Mouse (Mus musculus): Measurements from ENCODE around the gene Sv2c.
"Not testable (repeated sequence)": the region's sequence is repeated elsewhere in the genome, so short reads cannot be mapped to it uniquely, and the experiment has no call there.

Sv2c gene

GRCm38 (mm10) chr13:96132401-96132816, at the start of gene Sv2c:
Gene Sv2c, minus strand, starts transcription at chr13:96132577.
- in situ Hi-C loops (cut with MboI), result no loop called here

GRCm38 (mm10) chr13:96180671-96181161, 48.3 kb upstream of the Sv2c start:
- in situ Hi-C loops (cut with MboI), result no loop called here

- in situ Hi-C loops (cut with MboI), result no loop called here
These were observed 43.3 kb upstream of the Sv2c start for GRCm38 (mm10) chr13:96175591-96176212.

GRCm38 (mm10) chr13:96173686-96174085, 41.3 kb upstream of the Sv2c start:
- in situ Hi-C loops (cut with MboI), result no loop called here

- in situ Hi-C loops (cut with MboI), result no loop called here
These were observed 39.9 kb upstream of the Sv2c start for GRCm38 (mm10) chr13:96172290-96172689.

GRCm38 (mm10) chr13:96168991-96169665, 36.8 kb upstream of the Sv2c start:
- in situ Hi-C loops (cut with MboI), result no loop called here

- in situ Hi-C loops (cut with MboI), result no loop called here
These were observed 34.2 kb upstream of the Sv2c start for GRCm38 (mm10) chr13:96166593-96166992.

- in situ Hi-C loops (cut with MboI), result no loop called here
These were observed 1.2 kb upstream of the Sv2c start for GRCm38 (mm10) chr13:96133363-96134100.

GRCm38 (mm10) chr13:96132833-96133232, 456 bp upstream of the Sv2c start:
- in situ Hi-C loops (cut with MboI), result no loop called here

GRCm38 (mm10) chr13:96131911-96132310, 466 bp downstream of the Sv2c start:
- in situ Hi-C loops (cut with MboI), result no loop called here

GRCm38 (mm10) chr13:96131050-96131449, 1.3 kb downstream of the Sv2c start:
- in situ Hi-C loops (cut with MboI), result no loop called here

GRCm38 (mm10) chr13:96129081-96129480, 3.3 kb downstream of the Sv2c start:
- in situ Hi-C loops (cut with MboI), result no loop called here

GRCm38 (mm10) chr13:96126669-96127068, 5.7 kb downstream of the Sv2c start:
- in situ Hi-C loops (cut with MboI), result no loop called here

- in situ Hi-C loops (cut with MboI), result no loop called here
These were observed 7.4 kb downstream of the Sv2c start for GRCm38 (mm10) chr13:96125011-96125410.

- in situ Hi-C loops (cut with MboI), result no loop called here
These were observed 19.7 kb downstream of the Sv2c start for GRCm38 (mm10) chr13:96112711-96113110.

GRCm38 (mm10) chr13:96110767-96111166, 21.6 kb downstream of the Sv2c start:
- in situ Hi-C loops (cut with MboI), result no loop called here

- in situ Hi-C loops (cut with MboI), result no loop called here
These were observed 26.0 kb downstream of the Sv2c start for GRCm38 (mm10) chr13:96106367-96106766.

- in situ Hi-C loops (cut with MboI), result no loop called here
These were observed 41.4 kb downstream of the Sv2c start for GRCm38 (mm10) chr13:96090929-96091328.

GRCm38 (mm10) chr13:96085581-96086302, 46.6 kb downstream of the Sv2c start:
- in situ Hi-C loops (cut with MboI), result no loop called here

- in situ Hi-C loops (cut with MboI), result not testable (repeated sequence)
These were observed 50.6 kb downstream of the Sv2c start, which contains the start of gene Gm17190 for GRCm38 (mm10) chr13:96081754-96082153. Gene Gm17190, plus strand, starts transcription at chr13:96082054.

- in situ Hi-C loops (cut with MboI), result not testable (repeated sequence)
These were observed 51.1 kb downstream of the Sv2c start, which contains the start of gene Gm20075 for GRCm38 (mm10) chr13:96081276-96081675. Gene Gm20075, minus strand, starts transcription at chr13:96081376.

- in situ Hi-C loops (cut with MboI), result no loop called here
These were observed 58.8 kb downstream of the Sv2c start for GRCm38 (mm10) chr13:96073555-96073954.

All from mature B cell (primary cell).